Mouse (Mus musculus): ENCODE results near the gene Klrg1. TPM values are rescaled to one million over a fixed set of nuclear protein-coding genes. Genes with fewer than 3 reads are reported as not detected.

Gene Klrg1
- polyA plus RNA-seq, 1 experiment from 2014 or later: not detected

DNA sequence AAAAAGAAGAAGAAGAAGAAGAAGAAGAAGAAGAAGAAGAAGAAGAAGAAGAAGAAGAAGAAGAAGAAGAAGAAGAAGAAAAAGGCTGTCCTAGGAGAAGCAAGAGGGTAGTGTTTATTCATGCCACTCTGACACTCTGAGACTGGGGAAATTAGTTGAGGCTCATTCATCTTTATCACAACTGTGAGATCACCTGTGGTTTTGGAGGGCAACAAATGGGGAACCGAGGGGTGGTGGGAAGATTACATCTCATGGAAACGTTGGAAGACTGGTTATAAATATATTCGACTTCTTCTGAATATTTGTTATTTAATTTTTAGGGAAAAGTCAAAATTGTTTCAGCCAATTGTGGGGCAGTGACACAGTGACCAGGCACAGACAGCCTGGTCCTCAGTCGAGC, 32.6 kb downstream of the Klrg1 start:
- Histone ChIP-seq H3K4me1 (replicated peaks; ENCODE audit: control insufficient read depth, insufficient read depth, low read length) (no peaks in the 10 kb centered on the region), H3K27ac (ENCODE audit: low read length) (no peak overlapping the region), H3K9ac (ENCODE audit: low read length) (no peak overlapping the region), H3K9me3 (ENCODE audit: control insufficient read depth, low read length) (no peaks in the 10 kb centered on the region), H3K27me3 (ENCODE audit: control insufficient read depth, insufficient read depth, low read depth, low read length) (no peaks in the 10 kb centered on the region), H3K36me3 (ENCODE audit: control insufficient read depth, insufficient read depth, low read length) (no peaks in the 10 kb centered on the region), H3K4me2 (ENCODE audit: low read depth, low read length) (no peak overlapping the region), H3K4me3 (ENCODE audit: low read length) (no peak overlapping the region)
- ATAC-seq (ENCODE audit: low read depth): no peak
- 49% methylated on average over 4 of the region's 4 CpGs for WGBS

Other genes with a start within 250 kb of the Klrg1 start
- gene M6pr, start 25.8 kb upstream of the Klrg1 start, polyA plus RNA-seq (2015; fragmentation: Nextera tagmentation; extraction: Ambion mirVana): 123 and 126 TPM in 2 replicates
- gene Phc1, start 57.7 kb upstream of the Klrg1 start, polyA plus RNA-seq (2015; fragmentation: Nextera tagmentation; extraction: Ambion mirVana): 12.9 and 15.4 TPM in 2 replicates
- gene Rimklb, start 215.9 kb upstream of the Klrg1 start, polyA plus RNA-seq (2015; fragmentation: Nextera tagmentation; extraction: Ambion mirVana): 7.5 and 8.3 TPM in 2 replicates
- gene Mfap5, start 223.0 kb upstream of the Klrg1 start, polyA plus RNA-seq (2015; fragmentation: Nextera tagmentation; extraction: Ambion mirVana): 26.4 and 31.6 TPM in 2 replicates

Data from lung, embryonic 16.5 days (tissue).